Mouse (Mus musculus): ENCODE measurements around the gene Tas2r144.

Gene Tas2r144

DNA sequence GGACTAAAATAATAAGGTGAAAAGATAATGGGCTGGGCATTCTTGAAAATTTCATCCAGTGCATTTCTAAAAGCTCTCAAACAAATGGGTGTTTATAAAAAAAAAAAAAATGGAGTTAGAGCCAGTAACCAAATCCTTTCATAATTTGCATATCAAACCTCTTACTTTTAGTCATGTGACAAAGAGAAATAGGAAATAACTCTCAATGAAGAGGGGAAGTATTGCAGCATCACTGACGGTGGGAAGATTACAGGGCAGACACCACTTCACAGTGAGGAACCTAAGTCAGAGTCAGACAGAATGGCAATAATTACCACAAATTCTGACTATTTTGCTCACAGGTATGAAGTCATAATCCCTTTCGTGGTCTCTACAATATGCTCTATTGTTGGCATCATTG is at the start of gene Tas2r144:
Gene Tas2r144, plus strand, starts transcription at position 301 of the 400 bp plus-strand sequence.
- no peak for DNase-seq (ENCODE audit: low read depth, low spot score)

DNA sequence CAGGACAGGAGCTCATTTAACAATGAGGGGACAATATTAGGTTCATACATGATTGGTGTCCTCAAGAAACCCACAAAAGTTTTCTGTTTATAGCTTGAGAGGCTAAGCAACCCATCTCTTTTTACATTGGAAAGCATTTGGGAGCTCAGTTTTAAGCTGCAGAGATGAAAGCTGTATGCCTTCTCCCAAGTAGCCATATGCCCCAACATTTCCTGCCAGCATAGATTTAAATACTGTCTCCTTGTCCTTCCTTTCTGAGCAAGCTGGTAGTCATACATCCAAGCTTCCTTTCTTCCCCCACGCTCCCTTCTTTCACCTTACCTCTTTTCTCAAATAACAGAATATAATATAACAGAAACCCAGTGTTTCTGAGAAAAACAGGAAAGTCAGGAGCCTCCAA is 32.7 kb upstream of the Tas2r144 start:
- peak; percentile 59 for DNase-seq (ENCODE audit: low read depth, low spot score)

- no peak for DNase-seq (ENCODE audit: low read depth, low spot score)
These were observed 28.9 kb upstream of the Tas2r144 start for GRCm38 (mm10) chr6:42186230-42186629.

- DNase-seq (ENCODE audit: low read depth, low spot score), result peak; percentile 42
These were observed 17.4 kb upstream of the Tas2r144 start for GRCm38 (mm10) chr6:42197710-42198109.

GRCm38 (mm10) chr6:42199498-42199897 is 15.6 kb upstream of the Tas2r144 start:
- DNase-seq (ENCODE audit: low read depth, low spot score), result no peak

GRCm38 (mm10) chr6:42222286-42222685 is 7.2 kb downstream of the Tas2r144 start:
- DNase-seq (ENCODE audit: low read depth, low spot score), result no peak

DNA sequence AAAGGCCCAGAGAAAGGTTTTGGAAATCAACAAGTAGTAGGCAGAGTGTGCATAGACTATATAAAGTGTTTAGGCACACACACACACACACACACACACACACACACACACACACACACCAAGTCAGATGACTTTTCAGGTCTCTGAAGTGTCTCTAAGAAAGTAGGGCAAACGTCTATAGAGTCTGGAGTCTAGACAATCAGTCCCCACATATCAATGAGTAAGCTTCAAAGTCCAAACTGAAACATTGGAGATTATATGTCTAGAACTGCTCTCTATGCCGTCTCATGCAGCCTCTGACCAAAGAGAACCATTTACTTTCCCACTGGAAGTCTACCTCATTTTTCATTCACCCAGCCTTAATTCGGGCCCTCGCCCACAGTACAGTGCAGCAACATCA is 9.9 kb downstream of the Tas2r144 start:
- no peak for DNase-seq (ENCODE audit: low read depth, low spot score)

DNA sequence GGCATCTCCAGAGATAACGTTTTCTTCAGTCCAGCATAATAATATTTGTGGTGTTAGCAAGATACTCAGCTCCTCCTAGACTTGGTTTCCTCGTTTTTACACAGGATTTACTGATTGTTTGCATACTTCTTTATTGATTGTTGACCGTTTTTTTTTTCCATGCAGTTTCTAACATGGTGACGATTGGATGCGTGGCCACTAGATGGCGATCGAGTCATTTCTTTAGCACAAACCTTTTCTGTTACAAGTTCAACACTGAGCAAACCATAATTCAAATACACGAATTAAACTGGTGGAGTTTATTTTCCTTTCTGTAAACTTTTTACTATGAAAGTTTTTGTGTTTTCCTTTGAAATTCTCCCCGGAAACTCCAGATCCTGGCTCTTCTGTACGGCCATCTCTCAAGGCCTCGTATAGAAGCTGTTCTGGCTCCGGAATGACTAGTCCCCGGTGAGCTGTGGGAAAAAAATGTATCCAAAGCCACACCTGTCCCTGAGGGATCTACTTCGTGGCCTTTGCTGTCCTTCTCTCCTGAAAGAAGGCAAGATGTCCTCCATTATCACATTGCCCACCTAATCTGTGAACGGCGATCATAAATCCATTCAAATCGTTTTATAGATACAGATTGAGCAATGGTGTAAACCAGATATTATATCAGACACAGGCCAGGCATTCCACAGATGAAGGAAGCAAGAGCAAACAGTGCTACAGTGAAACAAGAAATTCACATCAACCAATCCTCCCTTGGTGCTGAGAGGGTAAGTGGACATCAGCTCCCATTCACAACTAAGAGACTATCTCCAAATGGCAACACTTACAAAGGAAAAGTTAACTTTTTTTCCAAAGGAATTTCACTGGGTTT is 12.3 kb downstream of the Tas2r144 start:
- no peak for DNase-seq (ENCODE audit: low read depth, low spot score)

GRCm38 (mm10) chr6:42229610-42230009 is 14.5 kb downstream of the Tas2r144 start:
- no peak for DNase-seq (ENCODE audit: low read depth, low spot score)

DNA sequence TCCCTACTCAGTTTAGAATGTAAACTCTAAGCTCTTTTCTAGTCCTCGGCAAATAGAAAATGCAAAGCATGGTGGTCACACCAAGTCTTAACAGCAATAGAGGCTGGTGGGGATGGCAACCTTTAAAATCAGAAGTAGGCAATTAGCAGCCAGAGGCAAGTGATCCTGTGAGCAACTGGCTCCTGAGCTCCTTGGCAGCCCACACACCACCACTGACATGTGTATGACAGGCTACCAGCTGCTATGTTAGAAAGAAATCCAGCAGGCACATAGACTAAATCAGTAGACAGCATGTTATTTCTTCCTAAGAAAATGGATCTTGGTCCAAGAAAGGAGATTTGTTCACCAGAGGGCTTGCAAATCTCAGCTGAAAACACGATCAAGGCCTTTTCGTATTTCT is 16.1 kb downstream of the Tas2r144 start:
- DNase-seq (ENCODE audit: low read depth, low spot score), result no peak

DNA sequence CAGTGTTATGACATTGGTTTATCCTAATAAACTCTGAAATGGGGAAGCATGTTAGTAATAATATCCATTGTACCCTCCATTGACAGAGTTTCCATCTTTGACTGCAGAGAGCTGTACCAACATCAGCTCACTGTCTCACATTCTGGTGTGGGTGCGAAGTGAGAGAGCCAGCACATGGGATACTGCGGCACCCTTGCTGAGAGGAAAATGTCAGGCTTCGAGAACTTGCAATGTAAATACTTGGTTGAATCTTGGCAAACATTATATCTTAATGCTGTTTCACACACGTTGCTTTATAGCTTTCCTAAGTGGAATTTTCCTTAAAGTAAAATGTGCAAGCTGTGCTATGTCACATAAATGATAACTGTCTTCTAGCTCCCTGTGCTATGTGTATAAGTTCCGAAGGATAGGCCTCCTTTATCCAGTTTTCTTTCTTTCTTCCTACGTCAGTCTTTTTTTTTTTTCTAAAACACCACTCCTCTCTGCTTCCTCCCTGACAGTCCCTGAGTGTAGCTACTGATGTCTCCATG is 22.2 kb downstream of the Tas2r144 start:
- DNase-seq (ENCODE audit: low read depth, low spot score), result no peak

DNA sequence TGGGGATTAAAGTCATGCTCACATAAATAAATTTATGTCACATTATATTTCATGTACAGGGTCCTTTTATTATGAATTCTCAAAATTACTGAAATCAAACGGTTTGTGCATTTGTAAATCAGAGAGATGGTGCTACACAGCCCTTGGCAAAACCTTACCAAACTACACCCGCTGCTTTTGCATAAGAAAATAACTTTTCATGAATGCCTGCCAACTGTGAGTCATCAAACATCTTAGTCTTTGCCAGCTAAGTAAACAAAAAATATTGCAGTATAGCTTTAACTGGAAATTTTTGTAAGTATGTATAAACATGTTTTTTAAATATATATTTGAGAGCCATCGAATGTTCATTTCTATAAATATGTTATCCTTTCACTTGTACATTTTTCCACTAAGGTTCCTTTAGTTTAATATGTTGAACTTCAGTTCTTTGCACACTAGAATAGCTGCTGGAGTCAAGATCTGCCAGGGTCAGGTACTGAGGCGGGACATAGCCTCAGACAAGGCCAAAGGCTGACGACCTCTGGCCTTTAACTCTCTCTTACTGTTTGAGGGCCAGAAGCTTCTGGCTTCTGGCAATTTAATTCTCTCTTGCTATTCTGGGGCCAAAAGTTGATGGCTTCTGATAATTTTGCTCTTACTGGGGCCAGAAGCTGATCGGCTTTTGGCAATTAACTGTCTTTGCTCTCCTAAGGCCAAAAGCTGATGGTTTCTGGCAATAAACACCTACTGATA is 26.4 kb downstream of the Tas2r144 start:
- no peak for DNase-seq (ENCODE audit: low read depth, low spot score)

- no peak for DNase-seq (ENCODE audit: low read depth, low spot score)
These were observed 30.7 kb downstream of the Tas2r144 start, which contains the start of gene Gstk1 for GRCm38 (mm10) chr6:42245711-42246353. TSS of gene Gstk1 (plus strand) at chr6:42245935.

DNA sequence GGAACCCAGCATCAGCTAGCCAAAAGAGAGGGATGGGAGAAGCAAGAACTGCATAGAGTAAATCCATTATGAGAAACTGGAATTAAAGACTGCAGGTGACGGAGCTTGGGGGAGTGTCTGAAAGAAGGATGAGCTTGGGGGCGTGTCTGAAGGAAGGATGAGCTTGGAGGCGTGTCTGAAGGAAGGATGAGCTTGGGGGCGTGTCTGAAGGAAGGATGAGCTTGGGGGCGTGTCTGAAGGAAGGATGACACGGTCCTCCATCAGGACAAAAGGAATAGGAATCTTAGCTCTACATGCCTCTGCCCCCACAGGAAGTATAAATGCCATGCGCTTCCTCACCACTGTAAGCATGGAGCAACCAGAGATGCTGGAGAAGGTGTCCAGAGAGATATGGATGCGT is 32.0 kb downstream of the Tas2r144 start:
- no peak for DNase-seq (ENCODE audit: low read depth, low spot score)

GRCm38 (mm10) chr6:42247981-42248380 is 32.9 kb downstream of the Tas2r144 start:
- no peak for DNase-seq (ENCODE audit: low read depth, low spot score)

- DNase-seq (ENCODE audit: low read depth, low spot score), result no peak
These were observed 36.7 kb downstream of the Tas2r144 start for GRCm38 (mm10) chr6:42251791-42252190.

- no peak for DNase-seq (ENCODE audit: low read depth, low spot score)
These were observed 38.0 kb downstream of the Tas2r144 start for GRCm38 (mm10) chr6:42253103-42253502.

- no peak for DNase-seq (ENCODE audit: low read depth, low spot score)
These were observed 42.3 kb downstream of the Tas2r144 start for GRCm38 (mm10) chr6:42257303-42257863.

DNA sequence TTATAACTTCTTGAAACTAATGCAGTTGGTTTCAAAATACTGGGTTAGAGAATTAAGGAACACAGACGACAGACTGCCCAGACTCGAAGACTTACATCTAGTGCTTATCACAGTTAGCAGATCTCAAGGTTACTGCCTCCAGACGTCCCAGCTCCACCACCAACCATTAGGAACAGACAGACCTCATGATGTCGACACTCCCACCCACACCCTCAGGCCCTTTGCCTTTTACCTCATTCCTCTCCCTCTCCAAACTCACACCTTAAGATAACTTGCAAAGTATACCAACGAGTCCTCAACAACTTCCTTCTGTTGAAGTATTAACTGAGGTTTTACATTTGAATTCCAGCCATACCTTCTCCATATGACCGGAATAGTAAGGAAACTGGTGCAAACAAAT is 45.3 kb downstream of the Tas2r144 start:
- DNase-seq (ENCODE audit: low read depth, low spot score), result no peak

DNA sequence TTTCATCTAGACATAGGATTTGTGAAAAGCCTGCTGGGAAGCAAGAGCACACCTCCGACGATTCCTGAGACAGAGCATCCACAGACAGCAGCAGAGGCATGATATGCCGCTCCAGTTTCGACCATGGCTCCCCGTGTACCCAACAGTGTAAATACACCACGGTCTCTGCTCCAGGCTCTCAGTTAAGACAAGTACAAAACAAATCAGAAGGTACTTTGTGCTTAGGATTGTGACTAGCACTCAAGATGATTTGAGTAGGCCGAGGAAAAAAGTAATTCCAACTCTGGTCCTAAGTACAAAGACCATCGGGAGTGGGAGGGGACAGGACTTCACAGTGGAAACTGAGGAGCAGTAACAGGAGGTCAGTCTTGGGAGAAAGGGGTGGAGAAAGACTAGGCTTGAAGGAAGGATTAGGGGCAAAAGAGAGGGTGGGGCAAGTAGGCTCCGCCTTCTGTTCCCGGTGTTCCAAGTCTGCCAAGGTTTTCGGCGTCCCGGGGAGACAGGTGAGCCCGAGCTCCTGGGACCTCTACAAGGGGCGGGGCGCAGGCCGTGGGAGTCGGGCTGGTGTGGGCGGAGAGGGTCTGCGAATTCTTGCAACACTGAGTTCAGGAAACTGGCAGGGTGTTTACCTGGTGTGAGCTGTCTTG is 46.5 kb downstream of the Tas2r144 start, which contains the start of gene Tmem139:
Gene Tmem139, plus strand, starts transcription at position 447 of the 647 bp plus-strand sequence.
- no peak for DNase-seq (ENCODE audit: low read depth, low spot score)
